Mouse (Mus musculus): ENCODE results near the gene Exoc2.

DNA sequence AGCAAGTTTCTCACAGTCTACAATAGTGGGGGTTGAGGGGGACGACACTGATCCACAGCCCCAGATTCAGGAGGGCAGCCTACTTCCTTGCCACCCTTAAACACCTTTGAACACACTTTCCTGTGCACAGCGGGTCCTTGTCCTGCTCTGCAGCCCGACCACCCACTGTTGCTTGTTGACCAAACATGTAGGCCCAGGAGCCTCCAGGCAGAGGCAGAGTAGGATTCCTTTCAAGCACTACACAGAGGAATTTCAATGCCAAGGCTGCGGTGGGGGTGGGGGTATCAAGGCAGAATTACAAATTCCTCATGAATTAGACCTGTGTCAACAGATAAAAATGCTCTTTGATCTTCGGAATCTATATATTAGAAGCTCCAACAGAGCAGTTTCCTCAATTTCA, 82.7 kb downstream of the Exoc2 start:
- TF ChIP-seq CTCF (IDR thresholded peaks at IDR 0.05; ENCODE audit: low read depth, low read length) (no peak), GATA1 (IDR thresholded peaks at IDR 0.05; ENCODE audit: borderline replicate concordance, low read length) (no peak)
